Mouse (Mus musculus) B cell, adult 67 days (primary cell): Measurements from ENCODE around the gene Olfr1269. TPM values are rescaled to one million over a fixed set of nuclear protein-coding genes. Genes with fewer than 3 reads are reported as not detected.

Source experiments
- total RNA-seq, 2 experiments: library from RNA; stranded (reverse); gene quantifications; 4 replicates each; pipeline ENCODE4 v1.2.4; 2023

Gene Olfr1269
- total RNA-seq, result not detected

DNA sequence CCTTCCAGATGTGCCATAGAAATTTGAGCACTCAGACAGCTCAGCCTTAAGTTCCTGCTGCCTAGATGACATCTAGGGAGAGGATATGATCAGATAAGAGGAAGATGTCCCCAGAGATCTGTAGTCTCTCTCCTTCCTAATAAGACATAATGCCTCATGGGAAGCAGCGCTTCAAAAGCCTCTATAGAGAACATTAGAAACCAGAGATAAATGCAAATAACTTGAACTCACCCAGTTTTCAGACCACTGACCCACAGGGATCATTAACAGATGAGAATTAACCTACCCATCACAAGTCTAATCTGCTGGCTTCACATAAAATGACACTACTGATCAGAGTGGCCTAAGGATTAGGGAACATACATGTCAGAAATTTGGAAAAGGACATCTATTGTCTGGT is at the start of gene Olfr1269:
Gene Olfr1269, minus strand, starts transcription at position 101 of the 400 bp plus-strand sequence.

DNA sequence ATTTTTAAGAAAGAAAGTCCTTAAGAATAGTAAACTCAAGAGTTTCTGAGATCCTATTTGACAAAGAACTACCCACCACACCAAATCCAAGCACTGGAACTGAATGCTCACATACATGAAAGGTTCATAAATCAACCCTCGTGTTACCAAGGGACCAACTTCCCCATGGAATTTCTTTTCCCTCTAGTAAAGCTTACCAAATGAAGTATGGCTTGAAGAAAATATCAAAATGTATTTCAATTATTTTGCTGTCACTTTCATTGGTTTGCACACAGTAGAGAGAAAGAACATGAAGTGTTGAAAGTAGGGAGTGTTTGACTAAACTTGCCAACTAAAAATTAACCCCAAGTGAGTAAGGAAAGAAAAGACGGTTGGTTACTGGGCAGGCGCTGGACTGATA is 31.8 kb upstream of the Olfr1269 start, which contains the start of gene Olfr1270:
Gene Olfr1270, minus strand, starts transcription at position 101 of the 400 bp plus-strand sequence.

DNA sequence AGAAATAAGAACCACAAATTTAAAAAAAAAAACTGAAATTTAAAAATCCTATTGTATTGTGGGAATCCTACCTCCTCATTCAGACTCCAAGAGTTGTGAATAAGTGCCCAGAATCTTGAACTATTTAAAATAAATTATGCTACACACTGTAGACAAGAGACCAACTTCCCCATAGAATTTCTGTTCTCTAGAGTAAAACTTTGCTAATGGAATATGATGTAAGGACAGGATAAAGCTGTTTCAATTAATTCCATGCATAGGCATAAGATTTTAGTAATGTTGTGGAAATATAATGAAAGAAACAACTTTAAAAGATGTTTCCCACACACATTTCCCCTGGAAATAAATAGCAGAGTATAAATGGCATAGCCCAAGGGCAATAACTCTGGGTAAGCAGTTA is 21.0 kb upstream of the Olfr1269 start, which contains the start of gene Olfr32:
Gene Olfr32, minus strand, starts transcription at position 101 of the 400 bp plus-strand sequence.

Other genes with a start within 250 kb of the Olfr1269 start
- not detected for gene Olfr1257, start 243.0 kb downstream of the Olfr1269 start, total RNA-seq
- not detected for gene Olfr1258, start 194.1 kb downstream of the Olfr1269 start, total RNA-seq
- not detected for gene Olfr1259, start 172.7 kb downstream of the Olfr1269 start, total RNA-seq
- not detected for gene Olfr1260, start 147.1 kb downstream of the Olfr1269 start, total RNA-seq
- not detected for gene Olfr1261, start 130.2 kb downstream of the Olfr1269 start, total RNA-seq
- not detected for gene Olfr1262, start 121.3 kb downstream of the Olfr1269 start, total RNA-seq
- gene Olfr1263, start 109.3 kb downstream of the Olfr1269 start, total RNA-seq, result not detected
- not detected for gene Olfr1264, start 95.8 kb downstream of the Olfr1269 start, total RNA-seq
- gene Olfr1265, start 86.1 kb downstream of the Olfr1269 start, total RNA-seq, result not detected
- not detected for gene Olfr140, start 57.8 kb downstream of the Olfr1269 start, total RNA-seq
- not detected for gene Olfr32, start 20.9 kb upstream of the Olfr1269 start, total RNA-seq
- not detected for gene Olfr1270, start 31.7 kb upstream of the Olfr1269 start, total RNA-seq
- under 1 TPM; 0.44 to 0.55 TPM for gene Olfr1506, start 103.1 kb upstream of the Olfr1269 start, total RNA-seq
- not detected for gene Olfr142, start 136.2 kb upstream of the Olfr1269 start, total RNA-seq
- gene Olfr1271, start 149.6 kb upstream of the Olfr1269 start, total RNA-seq, result not detected
- not detected for gene Olfr1272, start 171.4 kb upstream of the Olfr1269 start, total RNA-seq
- gene Gm13769, start 200.8 kb upstream of the Olfr1269 start, total RNA-seq, result not detected